In the genomic region with DNA sequence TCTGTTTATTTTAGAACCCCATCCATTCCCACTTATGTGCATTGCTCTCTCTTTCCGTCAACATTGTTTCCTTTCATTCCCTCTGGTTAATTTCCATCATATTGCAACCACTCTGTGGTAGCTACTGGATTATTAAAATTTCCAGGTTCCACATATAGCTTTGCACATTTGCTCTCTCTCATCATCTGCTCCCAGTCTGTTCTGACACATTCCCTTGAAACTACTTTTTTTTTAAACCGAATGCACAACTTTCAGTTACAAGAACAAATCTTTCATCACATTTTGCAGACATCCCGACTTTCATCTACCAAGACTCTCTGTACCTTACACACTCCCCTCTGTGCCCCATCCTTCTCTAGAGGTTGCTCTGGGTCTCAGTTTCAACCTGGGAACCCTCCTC, we compare ENCODE assay signal across 24 mouse cellular contexts. TPM values are rescaled to one million over a fixed set of nuclear protein-coding genes. Genes with fewer than 3 reads are reported as not detected.
DNase-seq lines count a peak whose midpoint lies in the region; ATAC-seq and TF ChIP-seq lines count a peak whose summit lies in the region.
"Had no signal": no experiment of that assay in that cellular context is flagged by ENCODE, and none has a peak within 500 bp of the region (broad histone marks: within the 10 kb centered on the region; RNA-seq: fewer than 3 reads in every experiment).

No protein-coding gene starts in this region.

- peak overlapping the region; percentile 2; the same call in 1 of the 2 replicates for H3K27ac ChIP-seq in left cerebral cortex, adult 2 months
- H3K27ac ChIP-seq in hindbrain, embryonic 10.5 days = no peak overlapping the region
- H3K27ac ChIP-seq: embryonic facial prominence, embryonic 10.5 days; embryonic facial prominence, embryonic 12.5 days; forebrain, embryonic 13.5 days; forebrain, embryonic 15.5 days had no signal

- no peaks in the 10 kb centered on the region for H3K9me3 ChIP-seq in hindbrain, embryonic 10.5 days
- H3K9me3 ChIP-seq: embryonic facial prominence, embryonic 10.5 days; embryonic facial prominence, embryonic 12.5 days; forebrain, embryonic 13.5 days; forebrain, embryonic 15.5 days; G1E had no signal

- peak; percentile 36 for ATAC-seq in frontal cortex, adult (ENCODE audit: low TSS enrichment)
- ATAC-seq: activated CD4-positive, CD25-positive, alpha-beta regulatory T cell, adult 4 months; CD4-positive, CD25-positive, alpha-beta regulatory T cell, adult 4 months; forebrain, embryonic 13.5 days; forebrain, embryonic 15.5 days; forebrain, postnatal 0 days; Patski had no signal

- no peak for DNase-seq in frontal cortex, postnatal 14 days (ENCODE audit: low spot score in 2 of 2)
- no peak for DNase-seq in left cerebral cortex, adult 2 months (ENCODE audit: extremely low spot score in 1 of 2, low spot score in 2 of 2)
- DNase-seq in left cerebral cortex, adult 9 months (ENCODE audit: low spot score in 2 of 2) = no peak
- no peak for DNase-seq in hindbrain, embryonic 10.5 days (ENCODE audit: low spot score)
- DNase-seq: adrenal gland, adult 8-10 months; adrenal gland, postnatal 14 days; adrenal gland, postnatal 36 days; B cell, adult 2 months; cerebellum, adult 11 months; cerebellum, adult 18-20 months; cerebellum, adult 8-10 months; cerebellum, adult 9-11 months; cerebellum, postnatal 14 days; cerebellum, postnatal 36 days; forebrain, postnatal 0 days had no signal

- intact Hi-C loops in left cerebral cortex, adult 2 months (cut with DNase I) = no loop called here

- no peak overlapping the region for H3K4me3 ChIP-seq in left cerebral cortex, adult 2 months
- H3K4me3 ChIP-seq in hindbrain, embryonic 10.5 days = no peak overlapping the region
- H3K4me3 ChIP-seq: embryonic facial prominence, embryonic 10.5 days; embryonic facial prominence, embryonic 12.5 days; forebrain, embryonic 13.5 days; forebrain, embryonic 15.5 days had no signal

- 86% methylated on average over 3 of the region's 3 CpGs for WGBS in hindbrain, embryonic 10.5 days

- no peaks in the 10 kb centered on the region for H3K4me1 ChIP-seq in hindbrain, embryonic 10.5 days (replicated peaks)

- TF ChIP-seq CTCF in left cerebral cortex, adult 2 months (IDR thresholded peaks at IDR 0.05) = no peak

- H3K36me3 ChIP-seq in hindbrain, embryonic 10.5 days = no peaks in the 10 kb centered on the region
- H3K36me3 ChIP-seq: embryonic facial prominence, embryonic 10.5 days; embryonic facial prominence, embryonic 12.5 days; forebrain, embryonic 15.5 days; G1E had no signal

- H3K27me3 ChIP-seq in hindbrain, embryonic 10.5 days (ENCODE audit: insufficient read depth, poor library complexity, severe bottlenecking) = no peaks in the 10 kb centered on the region
- H3K27me3 ChIP-seq: embryonic facial prominence, embryonic 12.5 days; forebrain, embryonic 13.5 days; forebrain, embryonic 15.5 days had no signal

RNA-seq across cellular contexts. Expression of a gene that starts 13.9 kb away (rescaled TPM):
- total RNA-seq in left cerebral cortex, adult 2 months (2021) = 10 to 100 TPM in 1 of 2 experiments, 1 to 10 TPM in 1; 9.6 to 10.7 TPM
- polyA plus RNA-seq in hindbrain, embryonic 10.5 days (2016; fragmentation: Nextera tagmentation; extraction: Ambion mirVana) = 3.2 and 5.5 TPM in 2 replicates
- polyA plus RNA-seq: activated CD4-positive, CD25-positive, alpha-beta regulatory T cell, adult 4 months; CD4-positive, CD25-positive, alpha-beta regulatory T cell, adult 4 months; G1E; Patski had no signal
